Mouse (Mus musculus) MEL (cell line): ENCODE measurements at regions not wholly inside any gene's neighbourhood (a gene's known extent, or its start where the extent isn't known, plus 50 kb on each side); places are given as distances from the start of the nearest gene placed in this dataset.

Source experiments
- DNase-seq: peaks from one replicate; pipeline ENCODE4 v3.0.0; 2011; ENCODE audit warnings: low read depth, low spot score
- H3K27ac ChIP-seq: 2 replicates; pipeline ENCODE4 v1.5.1; 2012; ENCODE audit warnings: low read depth, mild to moderate bottlenecking, control low read depth, low read length, moderate library complexity; ENCODE audit not compliant: control insufficient read depth
- H3K27me3 ChIP-seq, 2 experiments: fragments of 150-350 bp in 1 of 2; sonication (generic) in 1 of 2; 2 replicates each; pipeline ENCODE4 v1.6.1; 2012; ENCODE audit warnings: low read length in 2 of 2, mild to moderate bottlenecking in 2 of 2, improper control_type of control experiment in 1 of 2, moderate library complexity in 1 of 2; ENCODE audit not compliant: insufficient read depth in 2 of 2, control insufficient read depth in 1 of 2
- H3K36me3 ChIP-seq, 2 experiments: 2 replicates each; pipeline ENCODE4 v1.6.1; 2012 to 2014; ENCODE audit warnings: low read length in 2 of 2, improper control_type of control experiment in 1 of 2, inconsistent platforms in 1 of 2, mild to moderate bottlenecking in 1 of 2; ENCODE audit not compliant: insufficient read depth in 2 of 2, control insufficient read depth in 1 of 2
- H3K4me1 ChIP-seq, 2 experiments: fragments of 150-350 bp in 1 of 2; sonication (generic) in 1 of 2; 2 replicates each; pipeline ENCODE4 v1.6.1; 2012; ENCODE audit warnings: low read length in 2 of 2, improper control_type of control experiment in 1 of 2, mild to moderate bottlenecking in 1 of 2; ENCODE audit not compliant: insufficient read depth in 2 of 2, control insufficient read depth in 1 of 2
- H3K4me3 ChIP-seq, 2 experiments: fragments of 150-350 bp in 1 of 2; sonication (generic) in 1 of 2; 2 replicates each; pipeline ENCODE4 v1.5.1; 2012; ENCODE audit warnings: low read depth in 2 of 2, low read length in 2 of 2, mild to moderate bottlenecking in 2 of 2, moderate library complexity in 2 of 2, control low read depth in 1 of 2, improper control_type of control experiment in 1 of 2; ENCODE audit not compliant: control insufficient read depth in 1 of 2, insufficient read depth in 1 of 2
- H3K79me2 ChIP-seq: 2 replicates; pipeline ENCODE4 v1.6.1; 2012; ENCODE audit warnings: mild to moderate bottlenecking, low read length, moderate library complexity; ENCODE audit not compliant: control insufficient read depth, poor library complexity, insufficient read depth
- H3K9ac ChIP-seq: 2 replicates; pipeline ENCODE4 v1.6.1; 2012; ENCODE audit warnings: low read depth, mild to moderate bottlenecking, control low read depth, low read length, moderate library complexity; ENCODE audit not compliant: control insufficient read depth, poor library complexity, severe bottlenecking
- H3K9me3 ChIP-seq: fragments of 150-350 bp; sonication (generic); replicated peaks from 2 replicates; pipeline ENCODE4 v1.6.1; 2012; ENCODE audit warnings: mild to moderate bottlenecking, low read length, improper control_type of control experiment, moderate library complexity; ENCODE audit not compliant: insufficient read depth
- BHLHE40 ChIP-seq: IDR thresholded peaks from 2 replicates; pipeline ENCODE4 v1.6.1; 2012; ENCODE audit warnings: low read depth, mild to moderate bottlenecking, inconsistent platforms, low read length, improper control_type of control experiment, borderline replicate concordance
- CHD2 ChIP-seq: IDR thresholded peaks from 2 replicates; pipeline ENCODE4 v1.6.1; 2011; ENCODE audit warnings: low read length, improper control_type of control experiment
- CTCF ChIP-seq, 3 experiments: IDR thresholded peaks in 2 of 3; conservative IDR thresholded peaks in 1 of 3; 2 replicates each; pipeline ENCODE4 v1.5.1; 2011 to 2012; ENCODE audit warnings: low read length in 3 of 3, low read depth in 2 of 3, mild to moderate bottlenecking in 2 of 3, improper control_type of control experiment in 1 of 3, inconsistent platforms in 1 of 3, mixed read lengths in 1 of 3, moderate library complexity in 1 of 3; ENCODE audit not compliant: control insufficient read depth in 1 of 3, insufficient read depth in 1 of 3, poor library complexity in 1 of 3, severe bottlenecking in 1 of 3
- E2F4 ChIP-seq: IDR thresholded peaks from 2 replicates; pipeline ENCODE4 v1.6.1; 2011; ENCODE audit warnings: low read depth, low read length, improper control_type of control experiment, borderline replicate concordance
- ELF1 ChIP-seq: IDR thresholded peaks from 2 replicates; pipeline ENCODE4 v1.6.1; 2014; ENCODE audit warnings: low read depth, mild to moderate bottlenecking, inconsistent platforms, low read length, improper control_type of control experiment, moderate library complexity
- EP300 ChIP-seq, 2 experiments: IDR thresholded peaks; 2 replicates each; pipeline ENCODE4 v1.6.1; 2011; ENCODE audit warnings: improper control_type of control experiment in 2 of 2, low read length in 2 of 2, low read depth in 1 of 2, mild to moderate bottlenecking in 1 of 2
- ETS1 ChIP-seq: IDR thresholded peaks from 2 replicates; pipeline ENCODE4 v1.6.1; 2012; ENCODE audit warnings: low read depth, mild to moderate bottlenecking, inconsistent platforms, low read length, improper control_type of control experiment, moderate library complexity
- GABPA ChIP-seq: IDR thresholded peaks from 2 replicates; pipeline ENCODE4 v1.6.1; 2012; ENCODE audit warnings: low read depth, mild to moderate bottlenecking, inconsistent platforms, low read length, improper control_type of control experiment, moderate library complexity
- GATA1 ChIP-seq: IDR thresholded peaks from 2 replicates; pipeline ENCODE4 v1.6.1; 2011; ENCODE audit warnings: low read depth, low read length, improper control_type of control experiment
- HCFC1 ChIP-seq: IDR thresholded peaks from 2 replicates; pipeline ENCODE4 v1.6.1; 2012; ENCODE audit warnings: low read depth, mild to moderate bottlenecking, inconsistent platforms, low read length, improper control_type of control experiment, moderate library complexity
- JUND ChIP-seq: IDR thresholded peaks from 2 replicates; pipeline ENCODE4 v1.6.1; 2011; ENCODE audit warnings: low read depth, mild to moderate bottlenecking, improper control_type of control experiment, low read length
- KAT2A ChIP-seq: conservative IDR thresholded peaks from 2 replicates; pipeline ENCODE4 v1.6.1; 2012; ENCODE audit warnings: low read depth, low read length, improper control_type of control experiment, inconsistent platforms
- MAFK ChIP-seq: IDR thresholded peaks from 2 replicates; pipeline ENCODE4 v1.6.1; 2011; ENCODE audit warnings: low read depth, mild to moderate bottlenecking, low read length, improper control_type of control experiment, borderline replicate concordance
- MYB ChIP-seq: IDR thresholded peaks from 2 replicates; pipeline ENCODE4 v1.6.1; 2011; ENCODE audit warnings: mild to moderate bottlenecking, low read depth, low read length, improper control_type of control experiment
- MYC ChIP-seq: IDR thresholded peaks from 2 replicates; pipeline ENCODE4 v1.6.1; 2011; ENCODE audit warnings: low read depth, mild to moderate bottlenecking, low read length, improper control_type of control experiment, moderate library complexity
- NELFE ChIP-seq: IDR thresholded peaks from 2 replicates; pipeline ENCODE4 v1.6.1; 2011; ENCODE audit warnings: low read depth, low read length, improper control_type of control experiment
- NRF1 ChIP-seq: IDR thresholded peaks from 2 replicates; pipeline ENCODE4 v1.6.1; 2014; ENCODE audit warnings: low read depth, mild to moderate bottlenecking, inconsistent platforms, low read length, improper control_type of control experiment, moderate library complexity; ENCODE audit not compliant: poor library complexity, insufficient read depth, severe bottlenecking
- POLR2A ChIP-seq, 2 experiments: IDR thresholded peaks; 2 replicates each; pipeline ENCODE4 v1.6.1; 2011 to 2012; ENCODE audit warnings: low read length in 2 of 2, mild to moderate bottlenecking in 2 of 2, control low read depth in 1 of 2, improper control_type of control experiment in 1 of 2, low read depth in 1 of 2, moderate library complexity in 1 of 2; ENCODE audit not compliant: control insufficient read depth in 1 of 2, insufficient read depth in 1 of 2, poor library complexity in 1 of 2
- SIN3A ChIP-seq: IDR thresholded peaks from 2 replicates; pipeline ENCODE4 v1.6.1; 2012; ENCODE audit warnings: low read length, improper control_type of control experiment, inconsistent platforms
- TAL1 ChIP-seq: IDR thresholded peaks from 2 replicates; pipeline ENCODE4 v1.6.1; 2012; ENCODE audit warnings: mild to moderate bottlenecking, inconsistent platforms, low read length, moderate library complexity, mixed read lengths
- TBP ChIP-seq: IDR thresholded peaks from 2 replicates; pipeline ENCODE4 v1.8.0; 2011; ENCODE audit warnings: low read depth, low read length, improper control_type of control experiment
- TCF12 ChIP-seq: IDR thresholded peaks from 2 replicates; pipeline ENCODE4 v1.6.1; 2014; ENCODE audit warnings: low read depth, mild to moderate bottlenecking, inconsistent platforms, low read length, improper control_type of control experiment, moderate library complexity
- UBTF ChIP-seq: IDR thresholded peaks from 2 replicates; pipeline ENCODE4 v1.6.1; 2012; ENCODE audit warnings: low read depth, mild to moderate bottlenecking, inconsistent platforms, low read length, improper control_type of control experiment, moderate library complexity, borderline replicate concordance; ENCODE audit not compliant: insufficient read depth
- USF1 ChIP-seq: IDR thresholded peaks from 2 replicates; pipeline ENCODE4 v1.6.1; 2014; ENCODE audit warnings: low read depth, mild to moderate bottlenecking, inconsistent platforms, low read length, improper control_type of control experiment, moderate library complexity
- USF2 ChIP-seq, 2 experiments: IDR thresholded peaks; 2 replicates each; pipeline ENCODE4 v1.6.1; 2011 to 2012; ENCODE audit warnings: improper control_type of control experiment in 2 of 2, low read length in 2 of 2, borderline replicate concordance in 1 of 2, inconsistent platforms in 1 of 2, low read depth in 1 of 2, mild to moderate bottlenecking in 1 of 2; ENCODE audit not compliant: insufficient read depth in 1 of 2
- ZC3H11A ChIP-seq: IDR thresholded peaks from 2 replicates; pipeline ENCODE4 v1.6.1; 2012; ENCODE audit warnings: low read depth, mild to moderate bottlenecking, inconsistent platforms, low read length, improper control_type of control experiment
- ZMIZ1 ChIP-seq: IDR thresholded peaks from 2 replicates; pipeline ENCODE4 v1.6.1; 2012; ENCODE audit warnings: low read depth, mild to moderate bottlenecking, inconsistent platforms, low read length, improper control_type of control experiment, moderate library complexity
- ZNF384 ChIP-seq: IDR thresholded peaks from 2 replicates; pipeline ENCODE4 v1.6.1; 2012; ENCODE audit warnings: low read depth, mild to moderate bottlenecking, inconsistent platforms, low read length, improper control_type of control experiment

- DNase-seq, result no peak
- H3K4me1 ChIP-seq, result no peaks in the 10 kb centered on the region
- TF ChIP-seq NELFE (no peak), ZNF384 (no peak), TAL1 (no peak), E2F4 (no peak), NRF1 (no peak), POLR2A (IDR thresholded peaks at IDR 0.05; ENCODE audit: control insufficient read depth in 1 of 2, insufficient read depth in 1 of 2, low read depth in 1 of 2, low read length in 2 of 2, poor library complexity in 1 of 2) (no peak), ELF1 (no peak), MYC (no peak), SIN3A (no peak), GABPA (no peak), UBTF (no peak), CTCF (IDR thresholded peaks at IDR 0.05 in 2 of 3, conservative IDR thresholded peaks at IDR 0.05 in 1 of 3; ENCODE audit: control insufficient read depth in 1 of 3, insufficient read depth in 1 of 3, low read depth in 2 of 3, low read length in 3 of 3, poor library complexity in 1 of 3, severe bottlenecking in 1 of 3) (no peak), USF2 (IDR thresholded peaks at IDR 0.05; ENCODE audit: borderline replicate concordance in 1 of 2, insufficient read depth in 1 of 2, low read depth in 1 of 2, low read length in 2 of 2) (no peak), ETS1 (no peak), EP300 (IDR thresholded peaks at IDR 0.05; ENCODE audit: low read depth in 1 of 2, low read length in 2 of 2) (no peak), TCF12 (no peak), HCFC1 (no peak), JUND (no peak), GATA1 (no peak)
- TF ChIP-seq, all 39 proteins: peak for 0
Measured at GRCm38 (mm10) chr1:13928679-13929078, 2164.4 kb downstream of the 4930444P10Rik start.

GRCm38 (mm10) chr1:13927964-13928363 is 2165.2 kb downstream of the 4930444P10Rik start:
- no peak for TF ChIP-seq ZC3H11A
- TF ChIP-seq USF1, result no peak
- no peak for TF ChIP-seq HCFC1
- TF ChIP-seq TAL1, result no peak
- TF ChIP-seq TBP, result no peak
- TF ChIP-seq CHD2, result no peak
- TF ChIP-seq SIN3A, result no peak
- no peak for TF ChIP-seq ZMIZ1
- no peak for TF ChIP-seq BHLHE40
- no peak for TF ChIP-seq MYB
- TF ChIP-seq MAFK, result no peak
- TF ChIP-seq GABPA, result no peak
- TF ChIP-seq KAT2A, result no peak
- no peak overlapping the region for H3K4me3 ChIP-seq
- H3K4me1 ChIP-seq, result no peaks in the 10 kb centered on the region
- H3K9ac ChIP-seq, result no peak overlapping the region
- DNase-seq, result no peak
- H3K27me3 ChIP-seq, result no peaks in the 10 kb centered on the region
- H3K27ac ChIP-seq, result no peak overlapping the region
- no peaks in the 10 kb centered on the region for H3K79me2 ChIP-seq
- H3K36me3 ChIP-seq, result no peaks in the 10 kb centered on the region
- no peaks in the 10 kb centered on the region for H3K9me3 ChIP-seq

More at GRCm38 (mm10) chr1:13928679-13929078, 2164.4 kb downstream of the 4930444P10Rik start:
- H3K27ac ChIP-seq, result no peak overlapping the region
- H3K4me3 ChIP-seq, result no peak overlapping the region
- no peaks in the 10 kb centered on the region for H3K9me3 ChIP-seq
- no peaks in the 10 kb centered on the region for H3K27me3 ChIP-seq
- no peaks in the 10 kb centered on the region for H3K79me2 ChIP-seq
- no peaks in the 10 kb centered on the region for H3K36me3 ChIP-seq
- H3K9ac ChIP-seq, result no peak overlapping the region
